Mouse (Mus musculus) left cerebral cortex, adult 11 months (tissue): ENCODE results near the gene Vmn1r12.
"Not testable (repeated sequence)": the region's sequence is repeated elsewhere in the genome, so short reads cannot be mapped to it uniquely, and the experiment has no call there.

Experiments used
- DNase-seq: peaks from one replicate; pipeline ENCODE4 v3.0.0; 2022; ENCODE audit warnings: low spot score

Vmn1r12 gene

GRCm38 (mm10) chr6:57156619-57157018, at the start of gene Vmn1r12:
Gene Vmn1r12 (plus strand): TSS chr6:57156919.
- no peak for DNase-seq

GRCm38 (mm10) chr6:57109154-57109553, 47.6 kb upstream of the Vmn1r12 start, which contains the start of gene Vmn1r10:
Gene Vmn1r10 (plus strand): TSS chr6:57109454.
- DNase-seq, result no peak

GRCm38 (mm10) chr6:57133155-57133554, 23.6 kb upstream of the Vmn1r12 start, which contains the start of gene Vmn1r11:
Gene Vmn1r11 (plus strand): TSS chr6:57133455.
- DNase-seq, result no peak

GRCm38 (mm10) chr6:57190016-57190415, 33.3 kb downstream of the Vmn1r12 start:
- not testable (repeated sequence) for DNase-seq

GRCm38 (mm10) chr6:57202990-57203389, 46.3 kb downstream of the Vmn1r12 start, which contains the start of gene Vmn1r13:
Gene Vmn1r13 (plus strand): TSS chr6:57203290.
- not testable (repeated sequence) for DNase-seq
